Mouse (Mus musculus) hindbrain, embryonic 13.5 days (tissue): ENCODE results near the gene 4930455H04Rik. TPM values are rescaled to one million over a fixed set of nuclear protein-coding genes. Genes with fewer than 3 reads are reported as not detected.

Source experiments
- ATAC-seq: fragments of 200-750 bp; cut with Nextera tagmentation; 2 replicates; pipeline ENCODE4 v1.8.0; 2017; ENCODE audit warnings: moderate TSS enrichment; ENCODE audit not compliant: low FRiP score
- H3K27ac ChIP-seq: fragments of 300-500 bp; sonication (generic); 2 replicates; pipeline ENCODE4 v1.5.1; 2015; ENCODE audit warnings: inconsistent platforms, mild to moderate bottlenecking, moderate library complexity
- H3K27me3 ChIP-seq: fragments of 300-500 bp; sonication (generic); 2 replicates; pipeline ENCODE4 v1.6.1; 2015; ENCODE audit warnings: mild to moderate bottlenecking, inconsistent platforms
- H3K36me3 ChIP-seq: fragments of 300-500 bp; sonication (generic); 2 replicates; pipeline ENCODE4 v1.6.1; 2015; ENCODE audit warnings: mild to moderate bottlenecking, inconsistent platforms
- H3K4me1 ChIP-seq: fragments of 300-500 bp; sonication (generic); replicated peaks from 2 replicates; pipeline ENCODE4 v1.6.1; 2015; ENCODE audit warnings: inconsistent platforms
- H3K4me2 ChIP-seq: fragments of 300-500 bp; sonication (generic); 2 replicates; pipeline ENCODE4 v1.6.1; 2015; ENCODE audit warnings: inconsistent platforms, mild to moderate bottlenecking, moderate library complexity
- H3K4me3 ChIP-seq: fragments of 300-500 bp; sonication (generic); 2 replicates; pipeline ENCODE4 v1.5.1; 2015; ENCODE audit warnings: mild to moderate bottlenecking, inconsistent platforms
- H3K9ac ChIP-seq: fragments of 300-500 bp; sonication (generic); 2 replicates; pipeline ENCODE4 v1.6.1; 2015; ENCODE audit warnings: mild to moderate bottlenecking, inconsistent platforms
- H3K9me3 ChIP-seq: fragments of 300-500 bp; sonication (generic); 2 replicates; pipeline ENCODE4 v1.6.1; 2016; ENCODE audit warnings: inconsistent platforms
- WGBS: fragments of 180-500 bp; shearing (Covaris S2); methylation state at CpG from one replicate; pipeline ENCODE4 v1.1.7; 2015; 5-methylcytosine and 5-hydroxymethylcytosine counted together
- polyA plus RNA-seq: library from polyadenylated mRNA; unstranded; fragments of >200 nt; fragmentation: Nextera tagmentation; extraction: Ambion mirVana; gene quantifications from 2 replicates; pipeline ENCODE4 v1.2.1, GENCODE M21; 2015

Gene 4930455H04Rik
- polyA plus RNA-seq, 1 experiment from 2014 or later = not detected

- H3K36me3 ChIP-seq = no peaks in the 10 kb centered on the region
- H3K9ac ChIP-seq = no peak overlapping the region
- no peak overlapping the region for H3K4me3 ChIP-seq
- no peak overlapping the region for H3K4me2 ChIP-seq
- H3K4me1 ChIP-seq = peaks cover under 1% of the 10 kb centered on the region; the same call in 1 of the 2 replicates
- peaks cover 13% of the 10 kb centered on the region for H3K27me3 ChIP-seq
- ATAC-seq = no peak
- H3K27ac ChIP-seq = no peak overlapping the region
- WGBS = 71% methylated on average over 6 of the region's 6 CpGs
- H3K9me3 ChIP-seq = no peaks in the 10 kb centered on the region
These were observed 39.3 kb downstream of the 4930455H04Rik start for GRCm38 (mm10) chr3:117007340-117007739.

GRCm38 (mm10) chr3:117010182-117010581 is 42.1 kb downstream of the 4930455H04Rik start:
- Histone ChIP-seq H3K27ac (no peak overlapping the region), H3K27me3 (peaks cover 7% of the 10 kb centered on the region; the same call in 1 of the 2 replicates), H3K9ac (no peak overlapping the region), H3K4me2 (no peak overlapping the region), H3K9me3 (no peaks in the 10 kb centered on the region), H3K4me3 (no peak overlapping the region), H3K36me3 (no peaks in the 10 kb centered on the region), H3K4me1 (no peaks in the 10 kb centered on the region)
- 76% methylated on average over 6 of the region's 6 CpGs for WGBS
- ATAC-seq = no peak

DNA sequence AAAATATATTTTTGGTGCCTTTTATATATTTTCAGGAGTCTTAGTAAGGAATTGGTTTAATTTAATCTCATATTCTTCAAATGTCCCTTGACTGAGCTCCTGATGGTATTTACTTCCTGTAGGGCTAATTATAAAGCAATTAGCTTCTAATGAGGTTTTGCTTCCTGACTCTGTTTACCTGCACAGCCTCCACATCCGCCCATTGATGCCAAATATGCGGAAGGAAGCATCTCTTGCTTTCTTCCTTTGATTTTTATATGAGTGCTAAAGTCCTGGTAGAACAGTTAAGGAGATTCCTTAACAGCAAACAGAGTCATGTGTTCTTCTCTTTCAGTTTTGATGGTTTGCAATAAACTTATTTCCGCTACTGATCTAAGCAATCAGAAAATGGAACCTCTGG is 52.3 kb downstream of the 4930455H04Rik start:
- Histone ChIP-seq H3K27me3 (no peaks in the 10 kb centered on the region), H3K36me3 (no peaks in the 10 kb centered on the region), H3K4me3 (no peak overlapping the region), H3K27ac (no peak overlapping the region), H3K9me3 (0 out of 2 replicates have a peak, but pooled peaks cover 5% of the 10 kb centered on the region), H3K9ac (no peak overlapping the region), H3K4me1 (no peaks in the 10 kb centered on the region), H3K4me2 (no peak overlapping the region)
- WGBS = 97% methylated on average over 3 of the region's 3 CpGs
- no peak for ATAC-seq

GRCm38 (mm10) chr3:117021907-117022306 is 53.8 kb downstream of the 4930455H04Rik start:
- no peaks in the 10 kb centered on the region for H3K27me3 ChIP-seq
- WGBS = 48% methylated on average over 7 of the region's 7 CpGs
- no peak overlapping the region for H3K27ac ChIP-seq
- H3K4me1 ChIP-seq = no peaks in the 10 kb centered on the region
- ATAC-seq = no peak
- H3K9me3 ChIP-seq = 0 out of 2 replicates have a peak, but pooled peaks cover 5% of the 10 kb centered on the region
- no peaks in the 10 kb centered on the region for H3K36me3 ChIP-seq
- H3K4me2 ChIP-seq = no peak overlapping the region
- no peak overlapping the region for H3K9ac ChIP-seq
- no peak overlapping the region for H3K4me3 ChIP-seq

- Histone ChIP-seq H3K9me3 (no peaks in the 10 kb centered on the region), H3K4me1 (no peaks in the 10 kb centered on the region), H3K4me2 (no peak overlapping the region), H3K4me3 (no peak overlapping the region), H3K9ac (no peak overlapping the region), H3K27ac (no peak overlapping the region), H3K36me3 (no peaks in the 10 kb centered on the region), H3K27me3 (no peaks in the 10 kb centered on the region)
- ATAC-seq = no peak
- WGBS = 96% methylated on average over 1 of the region's 1 CpGs
These were observed 56.0 kb downstream of the 4930455H04Rik start for GRCm38 (mm10) chr3:117024111-117024510.

- no peak overlapping the region for H3K4me3 ChIP-seq
- H3K4me2 ChIP-seq = no peak overlapping the region
- no peaks in the 10 kb centered on the region for H3K4me1 ChIP-seq
- H3K9me3 ChIP-seq = no peaks in the 10 kb centered on the region
- no peaks in the 10 kb centered on the region for H3K36me3 ChIP-seq
- no peak for ATAC-seq
- no peak overlapping the region for H3K9ac ChIP-seq
- 80% methylated on average over 5 of the region's 5 CpGs for WGBS
- no peak overlapping the region for H3K27ac ChIP-seq
- no peaks in the 10 kb centered on the region for H3K27me3 ChIP-seq
These were observed 56.5 kb downstream of the 4930455H04Rik start for GRCm38 (mm10) chr3:117024557-117024956.

GRCm38 (mm10) chr3:117025421-117025820 is 57.4 kb downstream of the 4930455H04Rik start:
- Histone ChIP-seq H3K9ac (no peak overlapping the region), H3K9me3 (no peaks in the 10 kb centered on the region), H3K4me2 (no peak overlapping the region), H3K27ac (no peak overlapping the region), H3K4me1 (no peaks in the 10 kb centered on the region), H3K36me3 (no peaks in the 10 kb centered on the region), H3K4me3 (no peak overlapping the region), H3K27me3 (no peaks in the 10 kb centered on the region)
- 86% methylated on average over 3 of the region's 3 CpGs for WGBS
- ATAC-seq = no peak

Other genes with a start within 250 kb of the 4930455H04Rik start
- 16.5 and 17.3 TPM in 2 replicates for gene Agl, start 160.1 kb upstream of the 4930455H04Rik start, polyA plus RNA-seq
- gene Frrs1, start 108.8 kb upstream of the 4930455H04Rik start, polyA plus RNA-seq = 3.4 and 3.9 TPM in 2 replicates
- 7.5 and 7.8 TPM in 2 replicates for gene Palmd, start 720 bp downstream of the 4930455H04Rik start, polyA plus RNA-seq